Mouse (Mus musculus) heart, embryonic 16.5 days (tissue): ENCODE results near the gene Pinlyp. TPM values are rescaled to one million over a fixed set of nuclear protein-coding genes. Genes with fewer than 3 reads are reported as not detected.

Experiments
- ATAC-seq: fragments of 200-750 bp; cut with Nextera tagmentation; replicated peaks from 2 replicates; pipeline ENCODE4 v1.8.0; 2017; ENCODE audit warnings: moderate number of reproducible peaks; ENCODE audit not compliant: insufficient read depth, low FRiP score; ENCODE audit errors: extremely low read depth
- H3K27ac ChIP-seq: fragments of 300-500 bp; sonication (generic); 2 replicates; pipeline ENCODE4 v1.5.1; 2014; ENCODE audit warnings: mild to moderate bottlenecking, low read length, control low read depth, moderate library complexity
- H3K27me3 ChIP-seq: fragments of 300-500 bp; sonication (generic); 2 replicates; pipeline ENCODE4 v1.6.1; 2014; ENCODE audit warnings: low read length, mixed read lengths; ENCODE audit not compliant: control insufficient read depth, insufficient read depth
- H3K36me3 ChIP-seq: fragments of 300-500 bp; sonication (generic); 2 replicates; pipeline ENCODE4 v1.6.1; 2014; ENCODE audit not compliant: control insufficient read depth, insufficient read depth
- H3K4me1 ChIP-seq: fragments of 300-500 bp; sonication (generic); 2 replicates; pipeline ENCODE4 v1.6.1; 2014; ENCODE audit warnings: low read length, mixed read lengths; ENCODE audit not compliant: control insufficient read depth, insufficient read depth
- H3K4me2 ChIP-seq: fragments of 300-500 bp; sonication (generic); 2 replicates; pipeline ENCODE4 v1.6.1; 2014; ENCODE audit warnings: low read depth, mild to moderate bottlenecking, control low read depth, low read length
- H3K4me3 ChIP-seq: fragments of 300-500 bp; sonication (generic); 2 replicates; pipeline ENCODE4 v1.5.1; 2014; ENCODE audit warnings: mild to moderate bottlenecking, control low read depth, low read length
- H3K9ac ChIP-seq: fragments of 300-500 bp; sonication (generic); 2 replicates; pipeline ENCODE4 v1.6.1; 2014; ENCODE audit warnings: low read length, control low read depth
- H3K9me3 ChIP-seq: fragments of 300-500 bp; sonication (generic); replicated peaks from 2 replicates; pipeline ENCODE4 v1.6.1; 2016; ENCODE audit warnings: low read length; ENCODE audit not compliant: control insufficient read depth
- WGBS: fragments of 180-500 bp; shearing (Covaris S2); extraction: QIAGEN DNeasy Blood & Tissue Kit; methylation state at CpG from one replicate; pipeline ENCODE4 v1.1.7; 2014; 5-methylcytosine and 5-hydroxymethylcytosine counted together
- polyA plus RNA-seq: library from polyadenylated mRNA; unstranded; fragments of >200 nt; fragmentation: Nextera tagmentation; extraction: Ambion mirVana; gene quantifications from 2 replicates; pipeline ENCODE4 v1.2.1, GENCODE M21; 2015

Pinlyp gene
- polyA plus RNA-seq, 1 experiment from 2014 or later: 0.17 TPM

DNA sequence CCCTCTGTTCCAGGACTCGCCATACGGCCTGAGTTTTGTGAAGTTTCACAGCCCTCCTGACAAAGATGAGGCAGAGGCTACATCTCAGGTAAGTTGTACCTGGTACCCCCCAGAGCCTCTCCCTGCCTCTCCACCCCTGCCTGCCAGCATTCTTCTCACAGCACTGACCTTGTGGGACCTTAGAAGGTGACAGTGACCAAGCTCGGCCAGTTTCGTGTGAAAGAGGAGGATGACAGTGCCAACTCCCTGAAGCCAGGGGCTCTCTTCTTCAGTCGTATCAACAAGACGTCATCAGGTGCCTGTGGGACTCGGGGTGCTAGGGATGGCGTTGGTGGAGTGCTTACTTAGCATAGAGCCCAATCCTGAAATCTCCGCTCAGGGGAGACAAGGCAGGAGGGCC, 20.3 kb upstream of the Pinlyp start:
- Histone ChIP-seq H3K27me3 (no peaks in the 10 kb centered on the region), H3K4me2 (no peak overlapping the region), H3K9ac (no peak overlapping the region), H3K4me1 (no peaks in the 10 kb centered on the region), H3K9me3 (no peaks in the 10 kb centered on the region), H3K27ac (no peak overlapping the region), H3K36me3 (peaks cover 26% of the 10 kb centered on the region), H3K4me3 (no peak overlapping the region)
- WGBS: 87% methylated on average over 9 of the region's 9 CpGs
- no peak for ATAC-seq

DNA sequence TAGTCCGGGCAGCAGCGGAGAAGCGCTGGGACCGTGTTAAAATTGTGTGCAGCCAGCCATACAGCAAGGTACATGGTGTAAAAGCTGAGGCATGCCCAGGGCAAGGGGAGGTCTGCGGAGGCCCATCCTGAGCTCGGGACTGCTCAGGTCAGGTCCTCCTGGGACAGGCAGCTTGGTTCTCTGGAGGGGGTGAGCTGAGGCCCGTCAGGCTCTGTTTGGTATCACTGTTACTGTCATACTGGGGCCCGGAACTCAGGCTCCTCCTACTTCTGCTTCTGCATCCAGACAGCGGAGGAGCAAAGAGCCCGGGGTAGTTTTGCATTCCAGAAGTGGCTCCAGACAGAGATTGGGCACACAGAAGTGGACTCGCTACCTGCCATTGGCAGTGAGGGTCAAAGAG, 19.7 kb upstream of the Pinlyp start:
- 84% methylated on average over 11 of the region's 11 CpGs for WGBS
- ATAC-seq: no peak

DNA sequence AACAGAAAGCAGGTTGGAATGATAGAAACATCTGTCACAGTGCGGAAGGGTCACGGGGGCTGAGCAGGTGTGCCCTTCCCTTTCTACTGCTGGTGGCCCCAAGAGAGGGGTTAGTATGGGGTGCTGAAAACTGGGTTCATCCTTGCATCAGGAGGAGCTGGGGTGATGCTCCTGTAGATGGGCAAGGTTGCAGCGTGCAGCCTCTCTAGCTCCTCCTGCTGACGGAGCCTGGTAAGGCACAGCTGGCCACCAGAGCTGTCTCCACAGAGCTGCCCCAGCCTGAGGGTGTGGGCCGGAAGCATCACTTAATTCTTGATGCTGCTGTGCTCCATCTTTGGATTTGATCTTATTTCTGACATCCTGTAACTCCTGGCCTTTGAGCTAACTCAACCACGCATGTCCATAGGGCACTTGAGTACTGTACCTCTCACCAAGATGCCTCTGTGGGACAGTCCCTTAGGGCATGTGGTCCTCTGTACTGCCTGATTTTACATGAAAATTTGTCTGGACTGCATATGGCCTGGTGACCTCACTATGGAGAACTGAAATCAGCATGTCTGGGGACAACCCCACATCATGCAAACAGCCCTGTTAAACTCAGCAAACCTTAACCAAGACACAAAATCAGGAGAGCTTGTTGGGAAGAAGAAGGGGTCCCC, 18.8 kb upstream of the Pinlyp start:
- Histone ChIP-seq H3K4me2 (no peak overlapping the region), H3K4me3 (no peak overlapping the region), H3K9me3 (no peaks in the 10 kb centered on the region), H3K36me3 (peaks cover 23% of the 10 kb centered on the region), H3K27me3 (no peaks in the 10 kb centered on the region), H3K4me1 (no peaks in the 10 kb centered on the region), H3K27ac (no peak overlapping the region), H3K9ac (no peak overlapping the region)
- WGBS: 63% methylated on average over 6 of the region's 6 CpGs
- ATAC-seq: no peak

More for the DNA sequence above, 19.7 kb upstream of the Pinlyp start:
- no peak overlapping the region for H3K9ac ChIP-seq
- no peaks in the 10 kb centered on the region for H3K27me3 ChIP-seq
- no peaks in the 10 kb centered on the region for H3K4me1 ChIP-seq
- peaks cover 23% of the 10 kb centered on the region for H3K36me3 ChIP-seq
- H3K27ac ChIP-seq: no peak overlapping the region
- no peaks in the 10 kb centered on the region for H3K9me3 ChIP-seq
- H3K4me3 ChIP-seq: no peak overlapping the region
- no peak overlapping the region for H3K4me2 ChIP-seq

DNA sequence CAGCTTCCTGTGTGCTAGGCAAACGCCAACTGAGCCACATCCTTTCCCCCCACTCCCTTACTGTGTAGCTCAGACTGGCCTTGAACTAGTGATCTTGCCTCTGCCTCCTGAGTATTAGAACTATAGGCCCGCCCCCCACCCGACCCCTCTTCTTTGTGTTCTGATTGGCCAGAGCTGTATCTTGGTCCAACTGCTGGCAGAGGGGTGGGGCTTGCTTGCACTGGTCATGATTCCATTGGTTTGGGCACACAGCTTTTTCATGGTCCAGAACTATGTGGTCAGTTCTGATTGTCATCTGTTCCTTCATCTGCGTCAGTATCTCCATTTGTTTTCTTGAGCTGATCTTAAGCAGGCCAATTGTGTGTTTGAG, 17.9 kb upstream of the Pinlyp start:
- Histone ChIP-seq H3K9ac (no peak overlapping the region), H3K4me1 (no peaks in the 10 kb centered on the region), H3K36me3 (peaks cover 20% of the 10 kb centered on the region), H3K27me3 (no peaks in the 10 kb centered on the region), H3K9me3 (no peaks in the 10 kb centered on the region), H3K4me3 (no peak overlapping the region), H3K27ac (no peak overlapping the region), H3K4me2 (no peak overlapping the region)
- no peak for ATAC-seq
- WGBS: 79% methylated on average over 4 of the region's 4 CpGs

DNA sequence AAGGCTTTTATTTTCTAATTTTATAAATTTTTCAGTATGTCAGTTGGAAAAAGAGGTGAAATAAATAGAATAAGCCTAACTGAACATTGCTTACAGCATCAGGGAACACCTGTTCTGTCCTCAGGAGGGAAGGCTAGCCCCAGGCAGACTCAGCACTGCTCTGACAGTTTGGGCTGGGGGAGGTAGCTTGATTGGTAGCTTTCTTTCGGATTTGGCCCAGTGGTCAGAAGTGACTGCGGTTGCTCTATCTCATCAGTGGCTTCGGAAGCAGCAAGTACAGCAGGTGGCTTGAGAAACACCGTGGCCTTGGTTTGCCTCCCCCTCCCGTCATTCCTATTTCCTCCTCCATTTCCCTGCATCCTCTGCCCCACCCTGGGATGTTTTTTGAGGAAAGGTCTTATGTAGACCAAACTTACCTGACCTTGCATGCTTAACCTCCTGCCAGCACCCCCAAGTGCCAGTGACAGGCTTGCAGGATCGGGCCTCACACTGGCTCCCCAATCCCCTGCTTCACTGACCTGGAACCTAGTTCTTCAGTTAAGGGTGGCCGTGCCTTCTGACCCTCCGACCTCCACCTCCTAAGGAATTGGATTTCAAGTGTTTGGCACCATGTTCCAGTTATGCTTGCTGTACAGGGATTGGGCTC, 17.4 kb upstream of the Pinlyp start:
- Histone ChIP-seq H3K9me3 (no peaks in the 10 kb centered on the region), H3K9ac (no peak overlapping the region), H3K4me1 (no peaks in the 10 kb centered on the region), H3K4me2 (no peak overlapping the region), H3K27ac (no peak overlapping the region), H3K4me3 (no peak overlapping the region), H3K27me3 (no peaks in the 10 kb centered on the region), H3K36me3 (peaks cover 17% of the 10 kb centered on the region)
- ATAC-seq: no peak
- WGBS: 87% methylated on average over 8 of the region's 8 CpGs

DNA sequence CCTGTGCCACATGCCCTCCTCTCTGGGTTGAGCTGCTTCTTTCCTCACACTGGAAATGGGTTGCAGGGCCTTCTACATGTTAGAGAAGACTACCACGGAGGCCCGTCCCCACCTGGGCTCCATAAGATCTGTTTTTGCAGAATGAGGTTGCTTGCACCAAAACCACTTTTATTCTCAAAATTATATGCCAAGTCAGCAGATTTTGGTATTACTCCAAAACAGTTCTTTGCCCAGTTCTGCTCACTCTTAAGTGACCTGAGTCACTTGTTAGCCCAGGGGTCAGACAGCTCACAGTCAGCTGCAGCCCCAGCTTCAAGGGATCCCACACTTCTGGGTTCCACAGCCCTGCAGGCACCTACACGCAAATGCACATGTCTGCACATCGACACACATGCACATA, 15.5 kb upstream of the Pinlyp start:
- no peak overlapping the region for H3K4me3 ChIP-seq
- 90% methylated on average over 4 of the region's 4 CpGs for WGBS
- no peak overlapping the region for H3K9ac ChIP-seq
- ATAC-seq: no peak
- no peaks in the 10 kb centered on the region for H3K4me1 ChIP-seq
- no peaks in the 10 kb centered on the region for H3K27me3 ChIP-seq
- no peak overlapping the region for H3K27ac ChIP-seq
- H3K9me3 ChIP-seq: no peaks in the 10 kb centered on the region
- H3K4me2 ChIP-seq: no peak overlapping the region
- peaks cover 8% of the 10 kb centered on the region for H3K36me3 ChIP-seq

DNA sequence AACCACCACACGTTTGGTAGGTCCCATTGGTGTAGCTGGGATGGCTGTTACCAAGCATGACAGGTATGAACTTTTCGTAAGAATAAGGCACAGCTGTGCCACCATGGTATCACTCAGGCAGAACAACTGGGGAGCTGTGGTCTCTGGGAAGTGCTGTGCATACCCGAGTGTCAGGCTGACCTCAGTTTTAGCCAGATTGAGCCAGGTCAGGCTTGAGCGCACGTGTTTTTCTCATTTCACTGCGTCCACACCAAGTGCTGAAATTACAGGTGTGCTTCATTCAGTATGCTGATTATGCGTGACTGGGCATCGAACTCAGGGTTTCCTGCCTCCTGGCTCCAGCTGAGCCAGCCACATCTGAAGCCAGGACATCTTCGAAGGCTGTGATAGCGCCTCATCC, 9.9 kb upstream of the Pinlyp start:
- H3K4me3 ChIP-seq: no peak overlapping the region
- WGBS: 90% methylated on average over 10 of the region's 10 CpGs
- H3K9ac ChIP-seq: no peak overlapping the region
- H3K36me3 ChIP-seq: peaks cover 21% of the 10 kb centered on the region
- no peaks in the 10 kb centered on the region for H3K9me3 ChIP-seq
- no peak overlapping the region for H3K27ac ChIP-seq
- no peak for ATAC-seq
- H3K4me1 ChIP-seq: no peaks in the 10 kb centered on the region
- no peaks in the 10 kb centered on the region for H3K27me3 ChIP-seq
- no peak overlapping the region for H3K4me2 ChIP-seq

DNA sequence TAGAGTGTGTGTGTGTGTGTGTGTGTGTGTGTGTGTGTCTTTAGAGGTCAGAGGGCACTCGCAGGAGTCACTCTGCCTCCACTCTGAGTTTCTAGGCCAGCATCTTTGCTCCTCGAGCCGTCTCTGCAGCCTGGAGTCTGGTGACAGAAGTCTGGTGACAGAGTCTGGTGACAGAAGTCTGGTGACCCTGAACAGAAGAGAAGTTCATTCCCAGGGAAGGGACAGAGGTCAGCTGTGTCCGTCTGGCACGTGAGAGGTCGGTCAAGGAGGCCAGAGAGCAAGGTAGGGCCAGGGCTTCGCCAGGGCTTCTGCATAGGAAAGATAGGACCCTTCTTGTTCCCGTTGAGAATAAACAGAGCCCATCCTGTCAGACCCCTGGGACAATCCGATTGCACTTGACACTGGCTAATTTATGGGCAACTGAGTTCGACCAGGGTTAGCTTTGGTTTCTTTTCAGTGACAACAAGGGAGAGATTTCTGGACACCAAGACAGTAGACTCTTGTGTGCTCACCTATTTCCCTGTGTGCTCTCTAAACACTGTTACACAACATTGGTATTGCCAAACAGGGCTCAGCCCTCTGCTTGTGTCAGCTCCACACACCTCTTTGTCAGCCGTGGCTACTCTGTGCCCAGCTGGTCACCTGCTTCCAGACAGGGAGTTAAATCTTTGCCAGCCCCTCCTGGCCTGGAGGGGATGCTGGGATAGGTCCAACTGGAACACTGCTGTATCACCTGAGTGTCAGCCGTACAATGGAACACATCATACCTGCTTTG, 6.3 kb upstream of the Pinlyp start:
- H3K4me3 ChIP-seq: no peak overlapping the region
- H3K4me1 ChIP-seq: peaks cover 8% of the 10 kb centered on the region
- ATAC-seq: no peak
- no peak overlapping the region for H3K27ac ChIP-seq
- WGBS: 86% methylated on average over 12 of the region's 12 CpGs
- H3K27me3 ChIP-seq: no peaks in the 10 kb centered on the region
- no peak overlapping the region for H3K4me2 ChIP-seq
- H3K9ac ChIP-seq: no peak overlapping the region
- peaks cover 30% of the 10 kb centered on the region for H3K36me3 ChIP-seq
- no peaks in the 10 kb centered on the region for H3K9me3 ChIP-seq

DNA sequence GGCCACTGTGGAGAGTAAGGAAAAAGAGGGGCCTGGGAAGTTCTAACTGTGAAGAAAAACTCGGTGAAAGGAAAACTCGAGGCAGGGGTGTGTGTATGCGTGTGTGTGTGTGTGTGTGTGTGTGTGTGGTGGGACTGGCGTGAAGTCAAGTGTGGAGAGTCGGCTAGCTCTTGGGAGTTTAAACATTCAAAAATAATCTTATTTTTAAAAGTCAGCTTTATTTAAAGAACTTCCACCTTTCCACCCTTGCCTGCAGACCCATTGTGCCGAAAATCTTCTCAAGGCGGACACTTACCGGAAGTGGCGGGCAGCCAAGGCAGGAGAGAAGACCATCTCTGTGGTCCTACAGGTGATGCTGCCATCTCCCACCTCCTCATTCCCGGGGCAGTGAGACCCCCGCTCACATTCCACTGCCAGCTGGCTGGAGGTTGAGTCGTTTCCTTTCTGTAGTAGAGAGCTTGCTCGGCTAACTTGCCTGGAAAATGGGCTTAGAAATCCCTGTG, 1.7 kb upstream of the Pinlyp start:
- WGBS: 22% methylated on average over 13 of the region's 13 CpGs
- peak overlapping the region; percentile 89 for H3K4me3 ChIP-seq
- H3K27me3 ChIP-seq: no peaks in the 10 kb centered on the region
- H3K4me1 ChIP-seq: peaks cover 13% of the 10 kb centered on the region
- peak overlapping the region; percentile 72 for H3K27ac ChIP-seq
- H3K4me2 ChIP-seq: peak overlapping the region; percentile 79
- H3K36me3 ChIP-seq: peaks cover 17% of the 10 kb centered on the region
- peak overlapping the region; percentile 94 for H3K9ac ChIP-seq
- peaks cover 3% of the 10 kb centered on the region; the same call in 1 of the 2 replicates for H3K9me3 ChIP-seq
- no peak for ATAC-seq
